Mouse (Mus musculus) liver, embryonic 15.5 days (tissue): ENCODE data around the gene Ndufs7. TPM values are rescaled to one million over a fixed set of nuclear protein-coding genes. Genes with fewer than 3 reads are reported as not detected.

Source experiments
- ATAC-seq: fragments of 200-750 bp; cut with Nextera tagmentation; 2 replicates; pipeline ENCODE4 v1.8.0; 2017; ENCODE audit warnings: moderate number of reproducible peaks, mild to moderate bottlenecking, moderate library complexity; ENCODE audit not compliant: insufficient read depth
- H3K27ac ChIP-seq: fragments of 300-500 bp; sonication (generic); replicated peaks from 2 replicates; pipeline ENCODE4 v1.5.1; 2015; ENCODE audit warnings: mild to moderate bottlenecking, inconsistent platforms
- H3K27me3 ChIP-seq: fragments of 300-500 bp; sonication (generic); 2 replicates; pipeline ENCODE4 v1.6.1; 2015; ENCODE audit warnings: mild to moderate bottlenecking, inconsistent platforms
- H3K36me3 ChIP-seq: fragments of 300-500 bp; sonication (generic); replicated peaks from 2 replicates; pipeline ENCODE4 v1.6.1; 2015; ENCODE audit warnings: moderate library complexity, mild to moderate bottlenecking, inconsistent platforms
- H3K4me1 ChIP-seq: fragments of 300-500 bp; sonication (generic); replicated peaks from 2 replicates; pipeline ENCODE4 v1.6.1; 2015; ENCODE audit warnings: inconsistent platforms
- H3K4me2 ChIP-seq: fragments of 300-500 bp; sonication (generic); 2 replicates; pipeline ENCODE4 v1.6.1; 2015; ENCODE audit warnings: moderate library complexity, mild to moderate bottlenecking, inconsistent platforms
- H3K4me3 ChIP-seq: fragments of 300-500 bp; sonication (generic); replicated peaks from 2 replicates; pipeline ENCODE4 v1.5.1; 2015; ENCODE audit warnings: mild to moderate bottlenecking, inconsistent platforms
- H3K9ac ChIP-seq: fragments of 300-500 bp; sonication (generic); 2 replicates; pipeline ENCODE4 v1.6.1; 2015; ENCODE audit warnings: moderate library complexity, mild to moderate bottlenecking, inconsistent platforms
- H3K9me3 ChIP-seq: fragments of 300-500 bp; sonication (generic); replicated peaks from 2 replicates; pipeline ENCODE4 v1.6.1; 2016; ENCODE audit warnings: inconsistent platforms
- WGBS: fragments of 180-500 bp; shearing (Covaris S2); methylation state at CpG from one replicate; pipeline ENCODE4 v1.1.7; 2015; ENCODE audit warnings: mixed read lengths; ENCODE audit not compliant: insufficient replicate concordance; 5-methylcytosine and 5-hydroxymethylcytosine counted together
- polyA plus RNA-seq: library from polyadenylated mRNA; unstranded; fragments of >200 nt; fragmentation: Nextera tagmentation; extraction: Ambion mirVana; gene quantifications from 2 replicates; pipeline ENCODE4 v1.2.1, GENCODE M21; 2015

The Ndufs7 gene
- polyA plus RNA-seq, 1 experiment from 2014 or later, result 228 TPM

DNA sequence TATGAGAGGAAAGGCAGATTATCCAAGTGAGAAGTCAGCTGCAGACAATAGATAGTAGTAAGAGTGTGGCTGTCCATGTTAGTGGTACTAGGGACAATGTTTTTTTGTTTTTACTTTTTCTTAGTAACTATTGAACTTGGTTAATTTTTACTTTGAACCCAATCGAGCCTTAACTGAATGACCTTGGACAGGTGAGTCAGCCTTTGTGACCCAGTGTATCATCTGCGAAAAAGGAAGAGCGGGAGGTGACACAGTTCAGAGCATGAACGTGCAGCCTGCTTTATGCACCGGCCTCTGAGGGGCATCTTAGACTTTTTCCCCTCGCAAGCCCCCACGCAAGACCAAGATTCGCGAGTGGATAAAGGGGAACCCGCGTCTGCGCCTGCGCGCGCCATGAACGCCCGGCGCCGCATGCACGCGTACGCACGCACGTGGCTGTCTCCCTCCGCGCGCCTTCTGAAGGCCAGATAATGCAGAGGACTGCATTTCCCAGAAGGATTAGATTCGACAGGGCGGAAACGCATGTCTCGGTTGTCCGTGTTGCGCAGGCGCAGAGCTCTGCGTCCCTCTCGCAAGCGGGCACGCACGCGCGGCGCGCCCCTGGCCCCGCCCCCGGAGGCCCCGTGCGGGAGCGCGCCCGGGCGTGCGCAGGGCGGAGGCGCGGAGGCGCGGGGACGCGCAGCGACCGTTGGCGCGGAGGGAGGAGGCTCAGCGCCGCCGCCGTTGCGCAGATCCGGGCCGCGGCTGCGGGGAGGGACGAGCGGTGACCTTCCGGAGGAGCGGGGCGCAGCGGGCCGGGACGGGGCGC lies 15.6 kb downstream of the Ndufs7 start:
- no peaks in the 10 kb centered on the region for H3K27me3 ChIP-seq
- peak overlapping the region; percentile 100 for H3K4me3 ChIP-seq
- no peaks in the 10 kb centered on the region for H3K9me3 ChIP-seq
- H3K4me2 ChIP-seq, result peak overlapping the region; percentile 91
- peak overlapping the region; percentile 100 for H3K9ac ChIP-seq
- under 1% methylated on average over 81 of the region's 81 CpGs for WGBS
- peaks cover 25% of the 10 kb centered on the region for H3K36me3 ChIP-seq
- ATAC-seq, result peak; percentile 66
- peak overlapping the region; percentile 92 for H3K27ac ChIP-seq
- peaks cover 87% of the 10 kb centered on the region for H3K4me1 ChIP-seq

DNA sequence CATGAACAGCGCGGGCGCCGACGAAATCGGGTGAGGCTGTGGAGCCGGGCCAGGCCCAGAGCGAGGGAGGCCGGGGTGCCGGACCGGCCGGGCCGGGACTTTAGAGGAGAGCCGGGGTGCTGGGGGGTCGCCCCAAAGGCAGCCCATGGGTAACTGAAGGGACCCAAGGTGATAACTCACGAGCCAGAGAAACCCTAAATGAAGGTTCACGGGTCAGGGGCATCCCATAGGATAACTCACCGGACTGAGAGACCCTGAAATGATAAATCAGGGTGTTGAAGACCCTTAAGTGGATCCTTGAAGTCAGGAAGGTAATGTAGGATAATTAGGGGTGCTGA lies 16.2 kb downstream of the Ndufs7 start:
- no peak for ATAC-seq

DNA sequence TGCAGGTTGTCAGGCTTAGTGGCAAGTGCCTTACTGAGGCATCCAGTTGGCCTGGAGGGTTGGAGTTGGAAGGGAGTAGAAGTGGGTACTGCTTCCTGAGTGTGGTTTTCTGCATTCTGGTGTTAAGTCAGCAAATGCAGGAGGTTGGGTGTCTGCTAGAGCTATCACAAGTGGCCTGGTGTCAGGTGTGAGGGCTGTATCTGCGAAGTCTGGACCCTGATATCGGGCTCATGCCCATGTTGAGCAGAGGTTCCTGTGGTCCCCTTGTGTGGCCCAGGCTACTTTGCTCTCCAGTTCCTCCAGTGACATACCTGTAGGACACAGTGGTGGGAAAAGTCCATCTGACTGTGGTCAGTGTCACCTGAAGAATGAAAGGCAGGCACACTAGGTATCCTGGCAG lies 21.2 kb downstream of the Ndufs7 start:
- no peaks in the 10 kb centered on the region for H3K27me3 ChIP-seq
- H3K9me3 ChIP-seq, result no peaks in the 10 kb centered on the region
- peak overlapping the region; percentile 50 for H3K9ac ChIP-seq
- ATAC-seq, result peak; percentile 38
- peak overlapping the region; percentile 92 for H3K27ac ChIP-seq
- peak overlapping the region; percentile 91 for H3K4me2 ChIP-seq
- H3K36me3 ChIP-seq, result peaks cover 62% of the 10 kb centered on the region
- H3K4me1 ChIP-seq, result peaks cover 89% of the 10 kb centered on the region
- WGBS, result 29% methylated on average over 2 of the region's 2 CpGs
- H3K4me3 ChIP-seq, result peak overlapping the region; percentile 38

More for the DNA sequence above, 16.2 kb downstream of the Ndufs7 start:
- peak overlapping the region; percentile 100 for H3K4me3 ChIP-seq
- no peaks in the 10 kb centered on the region for H3K9me3 ChIP-seq
- peak overlapping the region; percentile 91 for H3K4me2 ChIP-seq
- H3K27ac ChIP-seq, result peak overlapping the region; percentile 92
- H3K9ac ChIP-seq, result peak overlapping the region; percentile 100
- peaks cover 25% of the 10 kb centered on the region for H3K36me3 ChIP-seq
- peaks cover 87% of the 10 kb centered on the region for H3K4me1 ChIP-seq
- WGBS, result 1% methylated on average over 18 of the region's 18 CpGs
- H3K27me3 ChIP-seq, result no peaks in the 10 kb centered on the region

DNA sequence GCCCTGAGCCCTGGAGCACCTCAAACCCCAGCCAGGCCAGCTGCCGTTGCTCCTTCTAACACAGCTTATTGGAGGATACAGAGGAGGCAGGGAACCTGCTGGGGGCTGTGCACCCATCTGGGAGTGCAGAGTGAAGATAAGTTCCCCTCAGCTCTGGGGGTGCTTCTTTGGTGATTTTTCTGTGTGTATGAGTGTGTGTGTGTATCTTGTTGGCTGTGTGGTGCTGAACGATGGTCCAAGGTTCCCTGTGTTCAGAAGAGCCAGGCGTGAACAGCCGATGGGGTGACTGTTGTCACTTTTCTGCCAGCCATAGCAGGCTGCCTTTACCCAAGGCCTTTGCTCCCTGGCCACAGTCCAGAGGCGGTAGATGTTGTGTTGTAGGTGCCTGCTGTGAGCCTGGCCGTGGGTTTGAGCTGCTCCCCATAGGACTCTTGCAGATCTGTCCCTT lies 21.8 kb downstream of the Ndufs7 start:
- no peaks in the 10 kb centered on the region for H3K27me3 ChIP-seq
- peak overlapping the region; percentile 38 for H3K4me3 ChIP-seq
- H3K9ac ChIP-seq, result peak overlapping the region; percentile 50
- peak overlapping the region; percentile 91 for H3K4me2 ChIP-seq
- 17% methylated on average over 6 of the region's 6 CpGs for WGBS
- H3K36me3 ChIP-seq, result peaks cover 68% of the 10 kb centered on the region
- peaks cover 87% of the 10 kb centered on the region for H3K4me1 ChIP-seq
- no peaks in the 10 kb centered on the region for H3K9me3 ChIP-seq
- H3K27ac ChIP-seq, result peak overlapping the region; percentile 92
- ATAC-seq, result peak; percentile 69

DNA sequence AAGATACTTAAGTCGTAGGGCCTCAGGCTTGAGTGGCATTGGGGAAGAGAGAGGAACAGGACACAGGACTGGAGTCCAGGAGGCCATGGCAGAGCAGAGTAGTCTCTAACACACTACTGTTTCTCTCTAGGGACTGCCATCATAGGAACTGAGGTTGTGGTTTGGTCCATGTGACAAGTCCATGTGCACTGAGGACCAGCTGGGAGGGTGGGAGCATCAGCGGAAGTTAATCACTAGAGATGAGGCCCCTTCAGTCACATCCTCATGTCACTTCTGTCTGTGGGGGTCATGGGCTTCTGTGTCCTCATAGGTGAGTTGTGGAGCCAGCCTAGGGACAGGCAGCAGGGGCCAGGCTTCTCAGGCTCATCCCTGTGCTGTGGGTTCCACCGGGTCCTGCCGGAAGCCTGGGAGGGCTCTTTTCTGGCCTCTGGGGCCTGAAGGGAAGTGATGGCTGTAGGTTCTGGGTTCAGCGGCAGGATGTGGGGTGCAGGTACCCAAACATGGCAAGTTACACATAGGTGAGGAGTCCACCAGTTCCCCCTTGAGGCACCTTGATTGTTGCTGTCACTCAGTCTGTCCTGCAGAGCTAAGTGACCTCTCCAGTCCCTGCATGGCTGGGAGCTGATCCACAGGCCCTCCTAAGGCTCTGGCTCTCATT lies 22.4 kb downstream of the Ndufs7 start:
- peak overlapping the region; percentile 92 for H3K27ac ChIP-seq
- WGBS, result 49% methylated on average over 5 of the region's 5 CpGs
- H3K9ac ChIP-seq, result peak overlapping the region; percentile 50
- peak overlapping the region; percentile 91 for H3K4me2 ChIP-seq
- peaks cover 85% of the 10 kb centered on the region for H3K4me1 ChIP-seq
- H3K36me3 ChIP-seq, result peaks cover 74% of the 10 kb centered on the region
- no peaks in the 10 kb centered on the region for H3K27me3 ChIP-seq
- ATAC-seq, result no peak; the same call in 1 of the 2 replicates
- no peaks in the 10 kb centered on the region for H3K9me3 ChIP-seq
- H3K4me3 ChIP-seq, result peak overlapping the region; percentile 38

DNA sequence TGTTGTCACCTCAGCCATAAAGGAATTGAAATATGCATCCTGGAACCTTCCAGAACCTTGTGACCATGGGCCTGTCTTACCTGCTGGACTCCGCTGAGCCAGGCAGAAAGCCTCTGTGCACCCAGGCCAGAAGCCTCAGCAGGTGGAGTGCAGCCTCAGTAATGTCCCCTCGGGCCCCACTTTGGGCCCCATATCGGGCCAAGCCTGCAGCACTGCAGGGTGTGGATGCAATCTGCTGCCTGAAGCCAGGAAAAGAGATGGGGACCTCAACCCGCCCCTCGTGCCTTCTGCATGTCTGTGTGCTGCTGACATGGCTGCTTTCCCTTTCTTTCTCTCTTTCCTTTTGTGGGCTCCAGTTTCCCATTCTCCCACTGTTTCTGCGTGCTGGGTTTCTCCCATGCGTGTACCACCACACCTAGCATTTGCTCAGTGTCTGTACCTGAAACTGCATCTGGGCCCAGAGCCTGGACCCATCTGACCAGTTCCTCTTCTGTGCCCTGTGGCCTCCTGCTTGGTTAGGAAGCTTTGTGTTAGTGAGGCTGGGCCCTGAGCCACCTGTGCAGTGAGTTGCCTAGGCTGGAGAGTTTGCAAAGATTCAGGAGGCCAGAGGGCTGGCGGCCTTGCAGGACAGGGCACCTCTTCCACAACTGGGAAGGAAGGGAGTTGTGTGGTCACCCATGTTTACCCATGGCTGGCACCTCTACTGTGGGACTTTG lies 23.1 kb downstream of the Ndufs7 start:
- peaks cover 78% of the 10 kb centered on the region for H3K36me3 ChIP-seq
- H3K4me2 ChIP-seq, result peak overlapping the region; percentile 91
- H3K27me3 ChIP-seq, result no peaks in the 10 kb centered on the region
- H3K9ac ChIP-seq, result peak overlapping the region; percentile 50; the same call in 1 of the 2 replicates
- H3K9me3 ChIP-seq, result no peaks in the 10 kb centered on the region
- peak; percentile 56 for ATAC-seq
- peak overlapping the region; percentile 92 for H3K27ac ChIP-seq
- H3K4me3 ChIP-seq, result peak overlapping the region; percentile 38
- peaks cover 78% of the 10 kb centered on the region for H3K4me1 ChIP-seq
- WGBS, result 56% methylated on average over 8 of the region's 8 CpGs

DNA sequence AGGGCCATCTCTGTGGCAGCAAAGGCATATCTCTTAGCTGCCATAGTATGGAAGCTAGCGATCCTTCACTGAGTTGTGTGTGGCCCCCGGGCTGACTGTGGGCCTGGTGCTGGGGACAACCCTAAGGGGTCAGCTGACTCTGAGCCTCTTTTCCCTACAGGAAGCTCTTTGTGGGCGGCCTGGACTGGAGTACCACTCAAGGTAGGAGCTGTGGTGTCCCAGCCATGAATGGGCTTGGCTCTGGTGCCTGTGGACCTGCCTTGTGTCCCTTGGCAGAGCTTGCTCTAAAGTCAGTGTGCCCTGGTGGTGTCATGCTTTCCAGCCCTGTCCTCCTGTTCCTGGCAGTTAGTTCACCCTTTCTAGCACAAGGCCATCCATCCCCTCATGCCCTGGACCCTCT lies 24.9 kb downstream of the Ndufs7 start:
- H3K4me3 ChIP-seq, result no peak overlapping the region
- peaks cover 80% of the 10 kb centered on the region for H3K36me3 ChIP-seq
- H3K4me2 ChIP-seq, result no peak overlapping the region
- H3K4me1 ChIP-seq, result peaks cover 60% of the 10 kb centered on the region
- H3K9ac ChIP-seq, result no peak overlapping the region
- WGBS, result 83% methylated on average over 3 of the region's 3 CpGs
- H3K27ac ChIP-seq, result peak overlapping the region; percentile 29; the same call in 1 of the 2 replicates
- H3K9me3 ChIP-seq, result no peaks in the 10 kb centered on the region
- no peaks in the 10 kb centered on the region for H3K27me3 ChIP-seq
- ATAC-seq, result no peak

DNA sequence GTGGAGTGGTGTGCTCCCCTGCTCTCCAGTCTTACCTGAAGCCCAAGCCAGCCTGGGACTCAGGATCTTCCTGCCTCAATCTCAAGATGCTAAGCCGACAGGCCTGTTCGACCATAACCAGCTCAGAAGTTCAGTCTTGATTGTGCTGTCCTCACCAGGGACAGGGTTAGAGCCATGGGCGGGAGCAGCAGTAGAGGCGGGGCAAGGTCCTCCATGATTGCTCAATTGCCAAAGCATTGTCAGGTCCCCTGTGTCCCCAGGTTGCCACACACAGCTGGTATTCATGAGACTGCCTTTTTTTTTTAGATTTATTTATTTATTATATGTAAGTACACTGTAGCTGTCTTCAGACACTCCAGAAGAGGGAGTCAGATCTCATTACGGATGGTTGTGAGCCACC lies 27.3 kb downstream of the Ndufs7 start:
- Histone ChIP-seq H3K4me1 (peaks cover 46% of the 10 kb centered on the region), H3K27me3 (no peaks in the 10 kb centered on the region), H3K9me3 (no peaks in the 10 kb centered on the region), H3K27ac (no peak overlapping the region; the same call in 1 of the 2 replicates), H3K36me3 (peaks cover 94% of the 10 kb centered on the region), H3K9ac (no peak overlapping the region), H3K4me2 (no peak overlapping the region), H3K4me3 (no peak overlapping the region)
- ATAC-seq, result no peak
- WGBS, result 78% methylated on average over 5 of the region's 5 CpGs

DNA sequence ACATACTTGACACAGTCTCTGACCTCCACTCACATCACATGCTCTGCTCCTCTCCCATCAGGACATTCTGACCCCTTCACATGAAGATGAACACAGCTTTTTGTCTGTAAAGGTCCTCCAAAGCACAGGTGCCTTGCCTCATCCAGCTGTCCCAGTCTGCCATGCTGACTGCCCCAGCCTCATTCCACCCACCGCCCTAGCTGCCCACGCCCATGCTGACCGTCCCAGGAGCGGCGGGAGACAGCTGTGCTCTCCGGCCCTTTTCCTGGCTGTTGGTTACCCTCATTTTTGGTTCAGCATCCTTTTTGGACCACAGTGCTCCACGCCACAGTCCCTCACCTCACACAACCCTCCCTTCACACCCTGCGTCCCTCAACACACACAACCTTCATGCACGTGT lies 29.5 kb downstream of the Ndufs7 start:
- Histone ChIP-seq H3K36me3 (peaks cover 100% of the 10 kb centered on the region), H3K4me1 (peaks cover 40% of the 10 kb centered on the region), H3K9me3 (no peaks in the 10 kb centered on the region), H3K27ac (no peak overlapping the region), H3K4me2 (no peak overlapping the region), H3K4me3 (no peak overlapping the region), H3K9ac (no peak overlapping the region), H3K27me3 (no peaks in the 10 kb centered on the region)
- ATAC-seq, result no peak
- 91% methylated on average over 9 of the region's 9 CpGs for WGBS

DNA sequence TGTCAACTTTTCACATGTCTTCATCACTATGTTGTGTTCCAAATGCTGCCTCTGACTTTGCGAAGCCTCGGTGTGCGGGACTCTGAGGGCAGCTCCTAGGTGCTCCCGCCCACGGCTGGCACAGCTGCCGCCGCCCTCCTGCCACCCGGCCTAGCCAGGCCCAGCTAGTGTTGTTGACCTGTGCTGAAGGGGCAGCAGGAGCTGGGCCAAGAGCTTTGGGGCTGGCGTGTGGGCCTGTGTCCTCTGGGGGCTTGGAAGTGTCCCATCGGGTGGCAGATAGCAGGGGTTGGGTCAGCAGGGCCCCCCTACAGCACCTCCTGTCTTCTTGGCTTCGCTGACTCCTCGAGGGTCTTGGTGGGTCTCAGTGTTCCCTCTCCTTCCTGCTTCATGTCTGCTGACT lies 30.4 kb downstream of the Ndufs7 start:
- 90% methylated on average over 12 of the region's 12 CpGs for WGBS
- Histone ChIP-seq H3K9me3 (no peaks in the 10 kb centered on the region), H3K36me3 (peaks cover 100% of the 10 kb centered on the region), H3K27ac (no peak overlapping the region), H3K27me3 (no peaks in the 10 kb centered on the region), H3K4me1 (peaks cover 32% of the 10 kb centered on the region), H3K4me3 (no peak overlapping the region), H3K9ac (no peak overlapping the region), H3K4me2 (no peak overlapping the region)
- ATAC-seq, result no peak

DNA sequence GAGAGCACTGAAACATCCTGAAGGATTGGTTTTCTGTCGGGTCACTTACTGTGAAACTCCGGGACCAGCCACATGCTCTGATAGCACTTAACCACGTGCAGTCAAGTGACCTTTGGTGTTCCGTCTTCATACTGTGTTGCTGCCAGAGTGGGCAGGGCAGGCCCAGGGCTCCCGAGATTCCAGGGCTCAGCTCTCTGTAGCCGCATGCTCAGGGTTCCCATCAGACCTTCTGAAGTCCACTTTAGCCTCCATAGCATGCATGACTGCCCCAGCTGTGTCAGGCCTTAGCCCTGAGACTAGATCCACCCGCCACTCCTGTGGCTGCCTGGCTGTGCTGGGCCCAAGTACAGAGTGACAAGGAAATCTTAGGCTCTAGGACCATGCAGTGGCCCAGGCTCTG lies 32.4 kb downstream of the Ndufs7 start:
- Histone ChIP-seq H3K4me2 (no peak overlapping the region), H3K9ac (no peak overlapping the region), H3K4me3 (no peak overlapping the region), H3K4me1 (peaks cover 24% of the 10 kb centered on the region), H3K27ac (peak overlapping the region; percentile 34; the same call in 1 of the 2 replicates), H3K27me3 (no peaks in the 10 kb centered on the region), H3K9me3 (no peaks in the 10 kb centered on the region), H3K36me3 (peaks cover 100% of the 10 kb centered on the region)
- no peak for ATAC-seq
- 79% methylated on average over 7 of the region's 7 CpGs for WGBS
